Mouse (Mus musculus): ENCODE results near the gene Cer1.

DNA sequence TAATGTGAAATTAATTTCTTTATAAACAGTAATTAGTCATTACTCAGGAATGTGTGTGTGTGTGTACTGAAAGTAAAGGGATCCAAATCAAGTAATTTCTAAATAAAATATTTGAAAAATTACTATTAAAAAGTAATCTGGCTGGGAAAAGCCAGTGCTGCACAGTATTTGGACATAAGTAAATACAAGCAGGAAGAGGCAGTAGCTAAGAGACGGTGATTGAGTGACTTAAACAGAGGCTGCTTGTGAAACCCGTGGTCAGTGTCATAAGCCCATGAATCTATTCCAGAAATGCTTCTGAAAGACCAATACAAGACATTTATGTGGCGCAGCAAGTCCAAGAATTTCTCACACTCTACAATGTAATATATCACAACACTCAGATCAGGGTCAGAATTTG, 3.6 kb downstream of the Cer1 start:
- TF ChIP-seq CTCF (conservative IDR thresholded peaks at IDR 0.05; ENCODE audit: insufficient read depth, insufficient read length, low read depth, low read length), result no peak
- no peak for TF ChIP-seq POLR2A (IDR thresholded peaks at IDR 0.05; ENCODE audit: low read depth, low read length)
